Mouse (Mus musculus) intestine, postnatal 0 days (tissue): Measurements from ENCODE around the gene Zfp747. TPM values are rescaled to one million over a fixed set of nuclear protein-coding genes. Genes with fewer than 3 reads are reported as not detected.
"Not testable (repeated sequence)": the region's sequence is repeated elsewhere in the genome, so short reads cannot be mapped to it uniquely, and the experiment has no call there.

Experiments used
- ATAC-seq: fragments of 200-750 bp; cut with Nextera tagmentation; 2 replicates; pipeline ENCODE4 v1.8.0; 2017; ENCODE audit warnings: mild to moderate bottlenecking, moderate TSS enrichment, moderate library complexity
- H3K27ac ChIP-seq: fragments of 300-500 bp; sonication (generic); 2 replicates; pipeline ENCODE4 v1.5.1; 2014; ENCODE audit warnings: mild to moderate bottlenecking, low read depth, low read length, moderate library complexity
- H3K27me3 ChIP-seq: fragments of 300-500 bp; sonication (generic); replicated peaks from 2 replicates; pipeline ENCODE4 v1.6.1; 2014; ENCODE audit warnings: low read length, mixed read lengths; ENCODE audit not compliant: control insufficient read depth, insufficient read depth
- H3K36me3 ChIP-seq: fragments of 300-500 bp; sonication (generic); 2 replicates; pipeline ENCODE4 v1.6.1; 2014; ENCODE audit warnings: mild to moderate bottlenecking, moderate library complexity; ENCODE audit not compliant: control insufficient read depth, insufficient read depth
- H3K4me1 ChIP-seq: fragments of 300-500 bp; sonication (generic); replicated peaks from 2 replicates; pipeline ENCODE4 v1.6.1; 2014; ENCODE audit warnings: antibody characterized with exemption, low read length, mixed read lengths; ENCODE audit not compliant: control insufficient read depth, insufficient read depth
- H3K4me2 ChIP-seq: fragments of 300-500 bp; sonication (generic); replicated peaks from 2 replicates; pipeline ENCODE4 v1.6.1; 2014; ENCODE audit warnings: low read depth, mild to moderate bottlenecking, moderate library complexity
- H3K4me3 ChIP-seq: fragments of 300-500 bp; sonication (generic); 2 replicates; pipeline ENCODE4 v1.5.1; 2014; ENCODE audit warnings: low read depth, low read length
- H3K9ac ChIP-seq: fragments of 300-500 bp; sonication (generic); 2 replicates; pipeline ENCODE4 v1.6.1; 2014; ENCODE audit warnings: mild to moderate bottlenecking, low read depth, low read length
- H3K9me3 ChIP-seq: fragments of 300-500 bp; sonication (generic); 2 replicates; pipeline ENCODE4 v1.6.1; 2016; ENCODE audit warnings: mixed run types; ENCODE audit not compliant: control insufficient read depth
- CTCF ChIP-seq: sonication (generic); IDR thresholded peaks from 2 replicates; pipeline ENCODE4 v1.5.1; 2016; ENCODE audit warnings: low read depth, mild to moderate bottlenecking, control low read depth, antibody characterized with exemption, moderate library complexity
- WGBS: fragments of 180-500 bp; shearing (Covaris S2); extraction: QIAGEN DNeasy Blood & Tissue Kit; methylation state at CpG from one replicate; pipeline ENCODE4 v1.1.7; 2014; 5-methylcytosine and 5-hydroxymethylcytosine counted together
- polyA plus RNA-seq: library from polyadenylated mRNA; unstranded; fragments of >200 nt; fragmentation: Nextera tagmentation; extraction: Ambion mirVana; gene quantifications from 2 replicates; pipeline ENCODE4 v1.2.1, GENCODE M21; 2015

Gene Zfp747
- polyA plus RNA-seq = 7.3 and 9.0 TPM in 2 replicates

GRCm38 (mm10) chr7:127375271-127376245 is at the start of gene Zfp747:
Gene Zfp747 (minus strand): TSS chr7:127376050.
- H3K36me3 ChIP-seq, H3K9me3 ChIP-seq, H3K27me3 ChIP-seq, H3K4me1 ChIP-seq: not testable (repeated sequence)
- peak; percentile 94 for ATAC-seq
- peak within 1 kb of the TSS; percentile 74 for H3K4me3 ChIP-seq
- H3K27ac ChIP-seq = peak within 1 kb of the TSS; percentile 90
- WGBS = under 1% methylated on average over 48 of the region's 49 CpGs
- H3K9ac ChIP-seq = peak within 1 kb of the TSS; percentile 78
- peak within 1 kb of the TSS; percentile 79 for H3K4me2 ChIP-seq
- TF ChIP-seq CTCF = peak; percentile 87

DNA sequence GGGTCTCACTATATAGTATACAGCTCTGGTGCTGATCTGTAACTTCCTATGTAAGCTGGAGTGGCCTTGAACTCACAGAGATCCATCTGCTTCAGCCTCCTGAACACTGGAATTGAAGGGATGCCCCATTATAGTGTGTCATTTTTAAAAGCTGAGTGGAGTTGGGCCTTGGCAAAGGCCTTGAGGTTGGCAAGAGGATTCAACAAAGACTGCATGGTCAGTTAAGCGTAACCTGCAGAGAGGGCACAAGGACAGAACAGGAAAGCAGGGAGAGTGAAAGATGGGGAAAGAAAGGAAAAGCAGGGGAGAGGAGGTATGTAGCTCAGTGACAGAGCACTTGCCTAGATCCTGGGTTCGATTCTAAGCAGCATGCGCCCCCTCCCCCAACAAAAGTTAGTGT is 49.4 kb upstream of the Zfp747 start:
- peaks cover 5% of the 10 kb centered on the region; the same call in 1 of the 2 replicates for H3K4me1 ChIP-seq
- H3K9ac ChIP-seq = no peak overlapping the region
- 92% methylated on average over 3 of the region's 3 CpGs for WGBS
- no peaks in the 10 kb centered on the region for H3K9me3 ChIP-seq
- ATAC-seq = no peak
- no peak overlapping the region for H3K27ac ChIP-seq
- no peaks in the 10 kb centered on the region for H3K36me3 ChIP-seq
- H3K27me3 ChIP-seq = no peaks in the 10 kb centered on the region
- no peak overlapping the region for H3K4me2 ChIP-seq
- no peak overlapping the region for H3K4me3 ChIP-seq
- TF ChIP-seq CTCF = no peak

GRCm38 (mm10) chr7:127422247-127422646 is 46.4 kb upstream of the Zfp747 start:
- Histone ChIP-seq H3K36me3 (peaks cover 14% of the 10 kb centered on the region; the same call in 1 of the 2 replicates), H3K9ac (no peak overlapping the region), H3K9me3 (no peaks in the 10 kb centered on the region), H3K4me2 (peak overlapping the region; percentile 81), H3K27me3 (no peaks in the 10 kb centered on the region), H3K4me3 (peak overlapping the region; percentile 86), H3K27ac (no peak overlapping the region), H3K4me1 (peaks cover 5% of the 10 kb centered on the region; the same call in 1 of the 2 replicates)
- no peak for TF ChIP-seq CTCF
- peak; percentile 44 for ATAC-seq
- 2% methylated on average over 15 of the region's 15 CpGs for WGBS

DNA sequence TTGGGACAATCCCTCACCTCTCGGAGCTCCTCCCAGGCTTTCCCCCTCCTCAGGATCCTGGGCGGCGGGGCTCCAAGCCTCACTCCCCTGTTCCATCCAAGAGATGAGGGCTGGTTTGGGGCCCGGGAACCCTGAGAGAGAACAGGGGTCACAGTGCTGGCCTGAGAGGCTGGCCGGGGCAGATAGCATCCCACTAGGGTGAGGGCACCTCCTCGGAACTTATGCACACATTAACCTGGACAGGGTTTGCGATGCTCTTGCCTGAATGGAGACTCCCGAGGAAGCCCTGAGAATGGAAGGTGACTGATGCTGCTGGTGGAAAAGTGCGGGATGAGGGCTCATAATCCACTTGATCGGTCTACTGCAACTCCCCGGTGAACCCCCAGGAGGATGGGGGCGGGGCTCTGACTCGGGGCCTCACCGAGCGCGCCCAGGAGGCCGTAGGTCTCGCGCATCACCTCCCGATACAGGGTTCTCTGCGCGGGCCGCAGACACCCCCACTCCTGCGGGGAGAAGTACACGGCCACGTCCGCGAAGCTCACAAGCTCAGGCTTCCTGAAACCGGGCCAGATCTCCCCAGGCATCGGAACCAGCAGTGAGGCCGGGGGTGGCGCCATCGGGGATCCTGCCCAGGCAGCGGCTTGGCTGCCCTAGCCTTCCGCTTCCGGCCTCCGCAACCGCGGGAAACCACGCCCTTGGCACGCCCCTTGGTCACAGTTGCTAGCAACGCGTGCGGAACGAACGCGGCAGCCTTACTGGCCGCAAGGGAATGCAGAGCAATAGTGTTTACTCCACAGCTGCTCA is 45.7 kb upstream of the Zfp747 start, which contains the start of gene Zfp688:
Gene Zfp688, minus strand, starts transcription at position 681 of the 804 bp plus-strand sequence.
- H3K4me1 ChIP-seq = peaks cover 5% of the 10 kb centered on the region; the same call in 1 of the 2 replicates
- H3K4me3 ChIP-seq = peak within 1 kb of the TSS; percentile 86
- 1% methylated on average over 46 of the region's 48 CpGs for WGBS
- peak within 1 kb of the TSS; percentile 81 for H3K4me2 ChIP-seq
- no peaks in the 10 kb centered on the region for H3K9me3 ChIP-seq
- peak within 1 kb of the TSS; percentile 71 for H3K9ac ChIP-seq
- TF ChIP-seq CTCF = peak; percentile 58
- peak; percentile 91 for ATAC-seq
- no peak within 1 kb of the TSS for H3K27ac ChIP-seq
- H3K27me3 ChIP-seq = no peaks in the 10 kb centered on the region
- peaks cover 14% of the 10 kb centered on the region; the same call in 1 of the 2 replicates for H3K36me3 ChIP-seq

DNA sequence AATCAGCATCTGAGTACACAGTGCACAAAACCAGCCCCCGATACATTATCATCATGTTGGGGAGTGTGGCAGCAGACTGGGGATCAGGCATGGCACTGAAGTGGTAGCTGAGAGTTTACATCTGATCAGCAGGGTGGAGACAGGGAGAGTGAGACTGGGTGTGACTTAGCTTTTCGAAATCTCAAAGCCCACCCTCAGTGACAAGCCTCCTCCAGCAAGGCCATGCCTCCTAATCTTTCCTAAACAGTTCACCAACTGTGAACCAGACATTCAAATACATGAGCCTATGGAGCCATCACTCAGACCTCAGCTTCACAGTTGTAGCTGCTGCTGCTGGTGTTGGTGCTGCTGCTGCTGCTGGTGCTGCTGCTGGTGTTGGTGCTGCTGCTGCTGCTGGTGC is 35.6 kb upstream of the Zfp747 start:
- ATAC-seq = no peak
- no peak overlapping the region for H3K4me3 ChIP-seq
- TF ChIP-seq CTCF = no peak
- H3K9ac ChIP-seq = no peak overlapping the region
- H3K9me3 ChIP-seq = no peaks in the 10 kb centered on the region
- H3K36me3 ChIP-seq = no peaks in the 10 kb centered on the region
- H3K4me1 ChIP-seq = no peaks in the 10 kb centered on the region
- 72% methylated on average over 2 of the region's 2 CpGs for WGBS
- H3K4me2 ChIP-seq = no peak overlapping the region
- H3K27me3 ChIP-seq = no peaks in the 10 kb centered on the region
- H3K27ac ChIP-seq = no peak overlapping the region
